Mouse (Mus musculus) hindbrain, embryonic 16.5 days (tissue): ENCODE data around the gene Sppl3. TPM values are rescaled to one million over a fixed set of nuclear protein-coding genes. Genes with fewer than 3 reads are reported as not detected.

Experiments
- ATAC-seq: fragments of 200-750 bp; cut with Nextera tagmentation; 2 replicates; pipeline ENCODE4 v1.8.0; 2017; ENCODE audit warnings: moderate TSS enrichment, moderate library complexity
- H3K27ac ChIP-seq: fragments of 300-500 bp; sonication (generic); 2 replicates; pipeline ENCODE4 v1.5.1; 2014; ENCODE audit warnings: low read depth, mild to moderate bottlenecking, control low read depth, low read length, moderate library complexity
- H3K27me3 ChIP-seq: fragments of 300-500 bp; sonication (generic); replicated peaks from 2 replicates; pipeline ENCODE4 v1.6.1; 2014; ENCODE audit warnings: low read length; ENCODE audit not compliant: control insufficient read depth, insufficient read depth
- H3K36me3 ChIP-seq: fragments of 300-500 bp; sonication (generic); 2 replicates; pipeline ENCODE4 v1.6.1; 2014; ENCODE audit warnings: mild to moderate bottlenecking, low read length, moderate library complexity, mixed read lengths; ENCODE audit not compliant: control insufficient read depth, insufficient read depth
- H3K4me1 ChIP-seq: fragments of 300-500 bp; sonication (generic); 2 replicates; pipeline ENCODE4 v1.6.1; 2014; ENCODE audit warnings: low read depth, low read length; ENCODE audit not compliant: control insufficient read depth, insufficient read depth
- H3K4me2 ChIP-seq: fragments of 300-500 bp; sonication (generic); 2 replicates; pipeline ENCODE4 v1.6.1; 2014; ENCODE audit warnings: mild to moderate bottlenecking, low read length, control low read depth, moderate library complexity
- H3K4me3 ChIP-seq: fragments of 300-500 bp; sonication (generic); 2 replicates; pipeline ENCODE4 v1.5.1; 2014; ENCODE audit warnings: mild to moderate bottlenecking, low read length, control low read depth, moderate library complexity
- H3K9ac ChIP-seq: fragments of 300-500 bp; sonication (generic); 2 replicates; pipeline ENCODE4 v1.6.1; 2014; ENCODE audit warnings: low read depth, mild to moderate bottlenecking, control low read depth, low read length, moderate library complexity
- H3K9me3 ChIP-seq: fragments of 300-500 bp; sonication (generic); 2 replicates; pipeline ENCODE4 v1.6.1; 2014; ENCODE audit warnings: mild to moderate bottlenecking, low read length, moderate library complexity; ENCODE audit not compliant: control insufficient read depth
- whole genome bisulfite sequencing: fragments of 180-500 bp; shearing (Covaris S2); extraction: QIAGEN DNeasy Blood & Tissue Kit; methylation state at CpG from one replicate; pipeline ENCODE4 v1.1.7; 2014; 5-methylcytosine and 5-hydroxymethylcytosine counted together
- polyA plus RNA-seq: library from polyadenylated mRNA; unstranded; fragments of >200 nt; fragmentation: Nextera tagmentation; extraction: Ambion mirVana; gene quantifications from 2 replicates; pipeline ENCODE4 v1.2.1, GENCODE M21; 2015

The Sppl3 gene
- polyA plus RNA-seq, 1 experiment from 2014 or later = 17.3 TPM

GRCm38 (mm10) chr5:115129328-115129727, 118.4 kb downstream of the Sppl3 start:
- Histone ChIP-seq H3K4me3 (no peak overlapping the region), H3K27ac (no peak overlapping the region), H3K9me3 (no peaks in the 10 kb centered on the region), H3K27me3 (no peaks in the 10 kb centered on the region), H3K4me1 (peaks cover 26% of the 10 kb centered on the region), H3K36me3 (peaks cover 29% of the 10 kb centered on the region), H3K4me2 (no peak overlapping the region), H3K9ac (no peak overlapping the region)
- ATAC-seq = no peak
- WGBS = 90% methylated on average over 6 of the region's 6 CpGs

DNA sequence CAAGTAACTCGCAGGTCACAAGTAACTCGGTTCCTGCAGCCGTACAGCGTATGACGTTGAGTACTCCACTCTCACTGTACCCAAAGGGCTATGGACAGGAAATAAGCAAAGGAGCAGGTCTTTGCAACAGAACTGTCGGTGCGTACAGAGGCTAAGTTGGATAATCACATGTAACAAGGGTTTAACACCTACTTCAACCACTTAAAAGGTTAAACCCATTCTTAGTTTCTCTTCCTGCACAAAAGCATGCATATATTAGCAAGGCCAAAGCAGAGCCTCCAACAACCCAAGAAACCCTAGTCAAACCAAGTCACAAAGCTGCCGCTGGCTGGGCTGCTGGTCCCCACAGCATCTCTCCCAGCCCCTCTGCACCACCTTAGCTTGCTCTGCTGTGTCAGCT, 121.5 kb downstream of the Sppl3 start:
- 92% methylated on average over 8 of the region's 8 CpGs for WGBS
- Histone ChIP-seq H3K27ac (no peak overlapping the region), H3K36me3 (peaks cover 15% of the 10 kb centered on the region), H3K9ac (no peak overlapping the region), H3K4me2 (0 out of 2 replicates have a peak overlapping the region, but pooled peaks have one; percentile 21), H3K27me3 (no peaks in the 10 kb centered on the region), H3K4me3 (no peak overlapping the region), H3K9me3 (no peaks in the 10 kb centered on the region), H3K4me1 (peaks cover 17% of the 10 kb centered on the region)
- ATAC-seq = no peak

DNA sequence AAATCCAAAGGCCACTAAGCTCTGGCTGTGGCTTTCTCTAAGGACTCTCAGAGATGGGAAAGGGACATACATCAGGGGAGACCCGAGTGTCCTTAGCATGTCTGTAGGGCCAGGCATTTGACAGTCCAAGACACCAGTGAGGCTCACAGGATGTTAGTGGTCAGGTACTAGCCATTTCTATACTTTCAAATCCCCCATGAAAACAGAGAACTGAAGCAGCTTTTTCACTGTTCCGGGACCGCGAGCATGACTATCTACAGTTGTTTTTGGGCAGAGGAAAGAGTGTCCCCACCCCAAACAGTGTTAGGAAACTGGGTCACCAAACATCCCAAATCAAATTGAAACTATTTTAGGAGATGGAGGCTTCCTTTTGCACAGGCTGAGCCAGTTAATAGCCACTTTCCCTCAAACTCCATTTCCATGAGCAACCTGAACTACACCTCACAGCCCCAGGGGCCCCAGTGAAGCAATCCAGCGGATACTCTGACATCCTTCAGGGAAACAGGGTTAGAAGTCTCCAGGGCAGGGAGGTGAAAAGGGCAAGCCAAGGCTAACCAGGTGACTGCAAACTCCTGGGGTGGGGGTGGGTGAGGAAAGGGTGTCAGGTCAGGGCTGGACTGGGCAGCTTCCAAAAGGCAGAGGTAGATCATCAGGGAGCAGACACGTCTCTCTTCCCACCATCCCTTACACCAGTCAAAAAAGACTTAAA, 122.6 kb downstream of the Sppl3 start:
- no peak overlapping the region for H3K27ac ChIP-seq
- no peaks in the 10 kb centered on the region for H3K27me3 ChIP-seq
- no peaks in the 10 kb centered on the region for H3K9me3 ChIP-seq
- no peak for ATAC-seq
- peak overlapping the region; percentile 90 for H3K4me2 ChIP-seq
- peak overlapping the region; percentile 78 for H3K9ac ChIP-seq
- peak overlapping the region; percentile 70 for H3K4me3 ChIP-seq
- H3K4me1 ChIP-seq = peaks cover 17% of the 10 kb centered on the region
- 52% methylated on average over 6 of the region's 6 CpGs for WGBS
- H3K36me3 ChIP-seq = peaks cover 8% of the 10 kb centered on the region

DNA sequence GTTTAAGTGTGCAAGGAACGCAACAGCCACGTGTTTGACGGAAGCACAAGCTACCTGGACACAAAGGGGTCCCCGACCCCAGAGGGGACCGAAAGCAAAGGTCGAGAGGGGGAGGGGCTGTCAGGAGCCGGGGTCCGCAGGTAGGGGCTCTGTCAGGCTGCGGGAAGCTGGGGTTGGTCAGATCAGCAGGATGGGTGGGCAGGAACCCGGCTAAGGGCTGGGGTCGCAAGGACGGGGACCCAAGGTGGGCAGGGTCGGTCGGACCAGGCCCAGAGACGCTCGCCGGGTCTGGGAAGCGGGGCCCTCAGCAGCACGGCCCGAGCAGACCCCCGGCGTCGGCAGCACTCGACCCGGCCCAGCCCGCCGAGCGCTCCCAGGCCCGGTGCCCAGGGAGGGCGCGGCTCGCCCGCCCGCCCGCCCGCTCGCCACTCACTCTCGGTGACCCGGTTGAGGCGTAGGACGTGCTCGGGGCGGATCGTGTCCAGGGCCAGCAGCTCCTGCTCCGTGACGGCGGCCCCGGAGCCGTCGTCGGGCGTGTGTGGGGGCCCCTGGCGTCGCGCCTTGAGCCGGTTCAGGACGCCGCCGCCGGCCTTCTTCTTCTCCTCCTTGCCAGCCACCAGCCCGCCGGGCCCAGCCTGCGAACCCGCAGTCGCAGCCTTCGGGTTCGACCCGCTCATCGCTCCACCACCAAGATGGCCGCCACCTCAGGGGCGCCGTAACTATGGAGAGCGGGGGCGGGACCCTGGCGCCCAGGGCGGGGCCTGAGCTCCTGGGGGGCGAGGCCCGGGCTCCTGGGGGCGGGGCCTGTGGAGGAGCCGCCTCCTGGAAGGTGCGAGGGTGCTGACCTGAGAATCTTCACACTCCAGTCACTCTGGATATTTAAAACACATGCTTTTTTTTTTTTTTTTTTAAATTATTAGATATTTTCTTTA, 123.6 kb downstream of the Sppl3 start, which contains the start of gene Unc119b:
Unc119b (minus strand) TSS at position 742 of the 932 bp plus-strand sequence.
- Histone ChIP-seq H3K36me3 (peaks cover 7% of the 10 kb centered on the region), H3K4me1 (peaks cover 17% of the 10 kb centered on the region), H3K9me3 (no peaks in the 10 kb centered on the region), H3K27me3 (no peaks in the 10 kb centered on the region), H3K9ac (peak within 1 kb of the TSS; percentile 78), H3K4me2 (peak within 1 kb of the TSS; percentile 90), H3K4me3 (peak within 1 kb of the TSS; percentile 70), H3K27ac (peak within 1 kb of the TSS; percentile 55)
- under 1% methylated on average over 59 of the region's 81 CpGs for whole genome bisulfite sequencing
- ATAC-seq = peak; percentile 94

GRCm38 (mm10) chr5:115139124-115139523, 128.2 kb downstream of the Sppl3 start:
- Histone ChIP-seq H3K27ac (no peak overlapping the region), H3K9ac (no peak overlapping the region), H3K4me1 (peaks cover 5% of the 10 kb centered on the region), H3K4me3 (no peak overlapping the region), H3K36me3 (no peaks in the 10 kb centered on the region), H3K4me2 (no peak overlapping the region), H3K27me3 (no peaks in the 10 kb centered on the region), H3K9me3 (no peaks in the 10 kb centered on the region)
- no peak for ATAC-seq
- 73% methylated on average over 4 of the region's 4 CpGs for WGBS

GRCm38 (mm10) chr5:115140726-115141125, 129.8 kb downstream of the Sppl3 start:
- ATAC-seq = no peak
- H3K4me3 ChIP-seq = no peak overlapping the region
- peaks cover under 1% of the 10 kb centered on the region; the same call in 1 of the 2 replicates for H3K36me3 ChIP-seq
- WGBS = 90% methylated on average over 3 of the region's 3 CpGs
- H3K4me2 ChIP-seq = no peak overlapping the region
- peaks cover 4% of the 10 kb centered on the region for H3K4me1 ChIP-seq
- no peaks in the 10 kb centered on the region for H3K27me3 ChIP-seq
- H3K9me3 ChIP-seq = no peaks in the 10 kb centered on the region
- no peak overlapping the region for H3K27ac ChIP-seq
- no peak overlapping the region for H3K9ac ChIP-seq

- 92% methylated on average over 9 of the region's 9 CpGs for WGBS
- Histone ChIP-seq H3K27me3 (no peaks in the 10 kb centered on the region), H3K36me3 (peaks cover 12% of the 10 kb centered on the region)
Observed at GRCm38 (mm10) chr5:115142166-115142697, 131.3 kb downstream of the Sppl3 start.

DNA sequence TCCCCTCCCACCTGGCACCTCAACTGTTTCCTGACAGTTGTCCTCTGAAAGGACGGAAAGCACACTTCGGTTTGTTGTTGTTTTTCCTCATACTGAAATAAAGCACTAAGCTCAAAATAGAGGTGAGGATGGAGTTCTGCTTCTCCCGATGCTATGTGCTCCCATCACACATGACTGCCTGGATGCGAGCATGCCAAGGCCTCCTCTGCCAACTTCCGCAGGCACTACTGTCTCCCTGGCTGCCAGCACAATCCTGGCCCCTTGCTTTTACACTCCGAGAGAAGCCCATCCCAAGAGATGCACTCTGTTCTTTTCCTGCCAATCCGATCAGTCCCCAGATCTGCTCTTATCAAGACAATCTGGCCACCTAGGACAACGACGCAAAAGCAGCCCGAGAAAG, 132.6 kb downstream of the Sppl3 start:
- H3K4me3 ChIP-seq = no peak overlapping the region
- no peaks in the 10 kb centered on the region for H3K9me3 ChIP-seq
- H3K4me1 ChIP-seq = peaks cover 4% of the 10 kb centered on the region
- WGBS = 65% methylated on average over 10 of the region's 10 CpGs
- no peaks in the 10 kb centered on the region for H3K27me3 ChIP-seq
- H3K27ac ChIP-seq = 0 out of 2 replicates have a peak overlapping the region, but pooled peaks have one; percentile 23
- H3K4me2 ChIP-seq = no peak overlapping the region
- 0 out of 2 replicates have a peak, but pooled peaks have one; percentile 52 for ATAC-seq
- H3K36me3 ChIP-seq = peaks cover 24% of the 10 kb centered on the region
- H3K9ac ChIP-seq = 0 out of 2 replicates have a peak overlapping the region, but pooled peaks have one; percentile 5

More at GRCm38 (mm10) chr5:115142166-115142697, 131.3 kb downstream of the Sppl3 start:
- H3K9me3 ChIP-seq = no peaks in the 10 kb centered on the region
- H3K9ac ChIP-seq = no peak overlapping the region
- H3K4me1 ChIP-seq = peaks cover 4% of the 10 kb centered on the region
- H3K4me2 ChIP-seq = no peak overlapping the region
- no peak overlapping the region for H3K4me3 ChIP-seq
- no peak overlapping the region for H3K27ac ChIP-seq
- ATAC-seq = no peak
